In the genomic region with DNA sequence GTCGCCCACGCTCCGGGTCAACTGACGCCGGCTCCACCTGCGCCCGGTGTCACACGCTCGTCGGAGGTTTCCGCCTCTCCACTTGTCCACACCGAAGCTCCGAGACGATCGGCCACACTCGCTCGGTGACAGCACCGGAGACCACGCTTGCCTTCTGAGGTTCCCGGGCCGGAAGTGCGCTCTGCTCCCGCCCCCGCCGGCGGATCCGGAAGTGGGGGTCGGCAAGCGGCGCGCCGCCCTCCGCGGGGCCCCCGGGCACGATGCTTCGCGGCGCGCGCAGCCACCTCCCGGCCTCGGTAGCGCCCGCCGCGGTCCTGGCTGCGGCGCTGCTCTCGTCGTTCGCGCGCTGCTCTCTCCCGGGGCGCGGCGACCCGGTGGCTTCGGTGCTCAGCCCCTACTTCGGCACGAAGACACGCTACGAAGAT, we compare ENCODE assay signal across 7 mouse cellular contexts. TPM values are rescaled to one million over a fixed set of nuclear protein-coding genes. Genes with fewer than 3 reads are reported as not detected.
DNase-seq lines count a peak whose midpoint lies in the region; ATAC-seq lines count a peak whose summit lies in the region.

TSS of gene Minpp1 (plus strand) at position 89 of the 425 bp plus-strand sequence.

- intact Hi-C loops in gastrocnemius, postnatal 14 days (cut with DNase I; ENCODE audit: low total_unique reads): no loop called here
- intact Hi-C loops in left cerebral cortex, postnatal 25 days (cut with DNase I): loop anchor here (2.0 to 10.0 kb wide), 2 partner anchors 97 to 511 kb away; partner anchors contain the start of gene Sgms1

- peak; percentile 87 for ATAC-seq in inflammation-experienced regulatory T-cells, adult 6 months

- DNase-seq in adrenal gland, adult 18-20 months (ENCODE audit: low spot score in 2 of 2): peak; percentile 81 to 83
- peak; percentile 87 for DNase-seq in embryo, embryonic 10 days (ENCODE audit: low spot score)
- peak; percentile 85 for DNase-seq in gastrocnemius, postnatal 14 days
- peak; percentile 85 to 88 for DNase-seq in left cerebral cortex, postnatal 25 days (ENCODE audit: low spot score in 2 of 2)
- DNase-seq in mesoderm, embryonic 11.5 days (ENCODE audit: low read depth, low spot score): peak; percentile 85
- peak; percentile 77 to 80 for DNase-seq in right cerebral cortex, postnatal 36 days (ENCODE audit: low spot score in 2 of 2)

RNA-seq across cellular contexts. Expression of gene Minpp1, which starts in this region (rescaled TPM):
- 10 to 100 TPM; 27.9 to 38.8 TPM for total RNA-seq in adrenal gland, adult 18-20 months (2021)
- total RNA-seq in gastrocnemius, postnatal 14 days (2021): 10 to 100 TPM; 17.1 to 21.1 TPM
- 10 to 100 TPM in 2 of 3 experiments, 1 to 10 TPM in 1; 8.0 to 12.0 (median 11.6) TPM for polyA plus RNA-seq in inflammation-experienced regulatory T-cells, adult 6 months (2017; shearing (Covaris generic))
- 10 to 100 TPM; 69.7 to 76.3 TPM for total RNA-seq in left cerebral cortex, postnatal 25 days (2021)

Comparison
In these comparisons a context has a peak if more than half of its experiments do, and no peak if none do; other contexts are left out.
1. Peak in every context shown above with its lines: DNase-seq and ATAC-seq.